Comparison of ENCODE assay signal across 18 mouse cellular contexts in the genomic region with DNA sequence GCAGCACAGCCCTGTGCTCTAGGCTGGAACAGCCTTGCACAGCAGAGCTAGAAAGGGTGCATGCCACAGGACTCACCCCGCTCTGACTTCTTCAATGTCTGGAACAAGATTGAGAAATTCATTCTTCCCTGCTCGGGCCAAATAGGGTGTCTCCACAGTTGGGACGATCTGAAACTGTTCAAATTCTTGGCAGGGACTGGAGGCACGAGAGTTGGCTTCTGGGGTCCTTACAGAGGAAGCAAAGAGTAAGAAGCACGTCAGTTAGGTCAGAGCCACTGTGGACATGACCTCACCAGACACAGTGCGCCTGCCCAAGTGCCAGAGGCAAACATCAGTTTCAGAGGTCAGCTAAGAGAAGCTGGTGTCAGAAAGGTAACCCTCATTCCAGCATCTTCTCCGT. TPM values are rescaled to one million over a fixed set of nuclear protein-coding genes. Genes with fewer than 3 reads are reported as not detected.
DNase-seq lines count a peak whose midpoint lies in the region; ATAC-seq lines count a peak whose summit lies in the region.
"Had no signal": no experiment of that assay in that cellular context is flagged by ENCODE, and none has a peak within 500 bp of the region (broad histone marks: within the 10 kb centered on the region; RNA-seq: fewer than 3 reads in every experiment).

No protein-coding gene starts in this region.

- WGBS in kidney, embryonic 16.5 days: 84% methylated on average over 7 of the region's 7 CpGs

- no peak overlapping the region for H3K9ac ChIP-seq in kidney, embryonic 16.5 days (replicated peaks; ENCODE audit: low read length)
- H3K9ac ChIP-seq: embryonic facial prominence, embryonic 13.5 days; midbrain, embryonic 15.5 days; stomach, embryonic 15.5 days had no signal

- H3K9me3 ChIP-seq in kidney, embryonic 16.5 days (ENCODE audit: low read length): no peaks in the 10 kb centered on the region
- H3K9me3 ChIP-seq: embryonic facial prominence, embryonic 13.5 days; midbrain, embryonic 15.5 days; stomach, embryonic 15.5 days had no signal

- no peak for ATAC-seq in kidney, embryonic 16.5 days (ENCODE audit: low FRiP score, low TSS enrichment)
- ATAC-seq: forebrain, embryonic 14.5 days; midbrain, embryonic 15.5 days had no signal

- peaks cover 54% of the 10 kb centered on the region for H3K36me3 ChIP-seq in kidney, embryonic 16.5 days (ENCODE audit: insufficient read depth, low read length)

- no peak overlapping the region for H3K4me2 ChIP-seq in kidney, embryonic 16.5 days (replicated peaks; ENCODE audit: low read depth, low read length)
- H3K4me2 ChIP-seq: embryonic facial prominence, embryonic 13.5 days; midbrain, embryonic 15.5 days; stomach, embryonic 15.5 days had no signal

- no peaks in the 10 kb centered on the region for H3K27me3 ChIP-seq in kidney, embryonic 16.5 days (ENCODE audit: insufficient read depth, low read length)
- H3K27me3 ChIP-seq: embryonic facial prominence, embryonic 13.5 days; midbrain, embryonic 15.5 days; stomach, embryonic 15.5 days had no signal

- no peak overlapping the region for H3K4me3 ChIP-seq in kidney, embryonic 16.5 days (ENCODE audit: low read length)
- H3K4me3 ChIP-seq: embryonic facial prominence, embryonic 13.5 days; midbrain, embryonic 15.5 days; myocyte; stomach, embryonic 15.5 days had no signal

- peak; percentile 95 for DNase-seq in heart, adult 11 months
- no peak for DNase-seq in heart, postnatal 4 days
- DNase-seq in adipocyte (ENCODE audit: low spot score): peak; percentile 53
- peak; percentile 46 for DNase-seq in gastrocnemius, postnatal 25 days
- peak; percentile 67 for DNase-seq in lung, postnatal 36 days
- DNase-seq in ovary, postnatal 10 days (ENCODE audit: low spot score): no peak
- DNase-seq: kidney, postnatal 14 days; right cerebral cortex, postnatal 14 days; thymus, adult 18-20 months had no signal

- H3K27ac ChIP-seq in kidney, embryonic 16.5 days (ENCODE audit: low read length): no peak overlapping the region
- H3K27ac ChIP-seq: embryonic facial prominence, embryonic 13.5 days; midbrain, embryonic 15.5 days; stomach, embryonic 15.5 days had no signal

- no peaks in the 10 kb centered on the region for H3K4me1 ChIP-seq in kidney, embryonic 16.5 days (ENCODE audit: insufficient read depth, low read length)
- H3K4me1 ChIP-seq: midbrain, embryonic 15.5 days had no signal

RNA-seq across cellular contexts. Expression of gene Pgd, which starts 15.6 kb away (rescaled TPM):
- 10 to 100 TPM; 50.1 to 55.5 TPM for total RNA-seq in heart, postnatal 4 days (2021)
- total RNA-seq in gastrocnemius, postnatal 25 days (2021): 10 to 100 TPM; 14.4 to 20.0 TPM
- polyA plus RNA-seq in kidney, embryonic 16.5 days (2015; fragmentation: Nextera tagmentation; extraction: Ambion mirVana): 142 and 146 TPM in 2 replicates

RNA-seq across cellular contexts. Expression of gene Cenps, which starts 44.8 kb away (rescaled TPM):
- 10 to 100 TPM; 13.1 to 14.9 TPM for total RNA-seq in heart, postnatal 4 days (2021)
- 1 to 10 TPM; 5.8 to 6.5 TPM for total RNA-seq in gastrocnemius, postnatal 25 days (2021)
- 34.0 and 36.3 TPM in 2 replicates for polyA plus RNA-seq in kidney, embryonic 16.5 days (2015; fragmentation: Nextera tagmentation; extraction: Ambion mirVana)

RNA-seq across cellular contexts. Expression of gene Cort, which starts 55.6 kb away (rescaled TPM):
- total RNA-seq in heart, postnatal 4 days (2021): 1 to 10 TPM in 1 of 2 experiments, under 1 TPM in 1; 0.71 to 1.2 TPM
- under 1 TPM; 0.59 to 0.70 TPM for total RNA-seq in gastrocnemius, postnatal 25 days (2021)
- 0.27 and 0.41 TPM in 2 replicates for polyA plus RNA-seq in kidney, embryonic 16.5 days (2015; fragmentation: Nextera tagmentation; extraction: Ambion mirVana)
- total RNA-seq: megakaryocyte-erythroid progenitor cell, adult 5-6 weeks had no signal
- polyA plus RNA-seq: kidney, adult 2 months; liver, embryonic 16.5 days; myocyte had no signal

Comparison
In these comparisons a context has a peak if more than half of its experiments do, and no peak if none do; other contexts are left out.
1. DNase-seq: peak in heart, adult 11 months (single experiment), adipocyte (single experiment), gastrocnemius, postnatal 25 days (single experiment) and lung, postnatal 36 days (single experiment); none in heart, postnatal 4 days (single experiment) and ovary, postnatal 10 days (single experiment).